Mouse (Mus musculus): ENCODE measurements around the gene Apol9a. TPM values are rescaled to one million over a fixed set of nuclear protein-coding genes. Genes with fewer than 3 reads are reported as not detected.

Apol9a gene
- polyA plus RNA-seq, 1 experiment from 2014 or later, result not detected

GRCm38 (mm10) chr15:77359486-77359885 is 51.4 kb downstream of the Apol9a start:
- no peak for ATAC-seq (ENCODE audit: insufficient number of reproducible peaks, insufficient read depth, low FRiP score, low TSS enrichment, low read depth)
- H3K9me3 ChIP-seq, result no peaks in the 10 kb centered on the region
- no peak overlapping the region for H3K9ac ChIP-seq (replicated peaks)
- no peak overlapping the region for H3K4me3 ChIP-seq (replicated peaks)
- H3K4me2 ChIP-seq, result peak overlapping the region; percentile 57; the same call in 1 of the 2 replicates
- no peak overlapping the region for H3K27ac ChIP-seq
- 69% methylated on average over 9 of the region's 9 CpGs for WGBS
- no peaks in the 10 kb centered on the region for H3K27me3 ChIP-seq
- no peaks in the 10 kb centered on the region for H3K36me3 ChIP-seq
- peaks cover 51% of the 10 kb centered on the region for H3K4me1 ChIP-seq (replicated peaks)

- Histone ChIP-seq H3K9ac (replicated peaks) (peak overlapping the region; percentile 52), H3K27ac (peak overlapping the region; percentile 53; the same call in 1 of the 2 replicates), H3K4me3 (replicated peaks) (peak overlapping the region; percentile 31), H3K4me1 (replicated peaks) (peaks cover 52% of the 10 kb centered on the region), H3K36me3 (no peaks in the 10 kb centered on the region), H3K27me3 (no peaks in the 10 kb centered on the region), H3K4me2 (peak overlapping the region; percentile 57), H3K9me3 (no peaks in the 10 kb centered on the region)
- 32% methylated on average over 6 of the region's 6 CpGs for WGBS
- ATAC-seq (ENCODE audit: insufficient number of reproducible peaks, insufficient read depth, low FRiP score, low TSS enrichment, low read depth), result no peak; the same call in 1 of the 2 replicates
Observed at GRCm38 (mm10) chr15:77359084-77359483, 51.9 kb downstream of the Apol9a start.

- H3K4me1 ChIP-seq (replicated peaks), result peaks cover 52% of the 10 kb centered on the region
- peak overlapping the region; percentile 31 for H3K4me3 ChIP-seq (replicated peaks)
Observed at GRCm38 (mm10) chr15:77358320-77359040, 52.5 kb downstream of the Apol9a start.

GRCm38 (mm10) chr15:77356248-77356810 is 54.6 kb downstream of the Apol9a start:
- H3K27me3 ChIP-seq, result no peaks in the 10 kb centered on the region
- 13% methylated on average over 11 of the region's 11 CpGs for WGBS
- peak overlapping the region; percentile 27; the same call in 1 of the 2 replicates for H3K9ac ChIP-seq (replicated peaks)
- H3K36me3 ChIP-seq, result no peaks in the 10 kb centered on the region
- no peaks in the 10 kb centered on the region for H3K9me3 ChIP-seq
- H3K4me2 ChIP-seq, result peak overlapping the region; percentile 32
- peaks cover 46% of the 10 kb centered on the region for H3K4me1 ChIP-seq (replicated peaks)
- no peak for ATAC-seq (ENCODE audit: insufficient number of reproducible peaks, insufficient read depth, low FRiP score, low TSS enrichment, low read depth)
- no peak overlapping the region for H3K4me3 ChIP-seq (replicated peaks)
- no peak overlapping the region for H3K27ac ChIP-seq

More at GRCm38 (mm10) chr15:77358320-77359040, 52.5 kb downstream of the Apol9a start:
- Histone ChIP-seq H3K27ac (peak overlapping the region; percentile 93), H3K36me3 (no peaks in the 10 kb centered on the region), H3K4me2 (peak overlapping the region; percentile 57), H3K9ac (replicated peaks) (peak overlapping the region; percentile 52), H3K9me3 (no peaks in the 10 kb centered on the region), H3K27me3 (no peaks in the 10 kb centered on the region)
- peak; percentile 97 for ATAC-seq (ENCODE audit: insufficient number of reproducible peaks, insufficient read depth, low FRiP score, low TSS enrichment, low read depth)
- WGBS, result 2% methylated on average over 25 of the region's 29 CpGs

GRCm38 (mm10) chr15:77354848-77355551 is 55.9 kb downstream of the Apol9a start:
- no peak overlapping the region for H3K27ac ChIP-seq
- no peak overlapping the region for H3K9ac ChIP-seq (replicated peaks)
- H3K27me3 ChIP-seq, result no peaks in the 10 kb centered on the region
- H3K4me1 ChIP-seq (replicated peaks), result peaks cover 46% of the 10 kb centered on the region
- no peak for ATAC-seq (ENCODE audit: insufficient number of reproducible peaks, insufficient read depth, low FRiP score, low TSS enrichment, low read depth)
- WGBS, result 80% methylated on average over 6 of the region's 6 CpGs
- H3K4me2 ChIP-seq, result no peak overlapping the region
- H3K36me3 ChIP-seq, result no peaks in the 10 kb centered on the region
- H3K4me3 ChIP-seq (replicated peaks), result no peak overlapping the region
- no peaks in the 10 kb centered on the region for H3K9me3 ChIP-seq

- H3K9me3 ChIP-seq, result no peaks in the 10 kb centered on the region
- ATAC-seq (ENCODE audit: insufficient number of reproducible peaks, insufficient read depth, low FRiP score, low TSS enrichment, low read depth), result no peak
- no peak overlapping the region for H3K4me3 ChIP-seq (replicated peaks)
- H3K9ac ChIP-seq (replicated peaks), result no peak overlapping the region
- H3K27ac ChIP-seq, result no peak overlapping the region
- peaks cover 44% of the 10 kb centered on the region for H3K4me1 ChIP-seq (replicated peaks)
- H3K27me3 ChIP-seq, result no peaks in the 10 kb centered on the region
- WGBS, result 68% methylated on average over 4 of the region's 4 CpGs
- no peaks in the 10 kb centered on the region for H3K36me3 ChIP-seq
- H3K4me2 ChIP-seq, result no peak overlapping the region
Observed at GRCm38 (mm10) chr15:77354496-77354847, 56.5 kb downstream of the Apol9a start.

Other genes starting within 250 kb of the Apol9a start
- 78.4 and 79.3 TPM in 2 replicates for gene Rbfox2, start 104.1 kb downstream of the Apol9a start, polyA plus RNA-seq (2016; fragmentation: Nextera tagmentation; extraction: Ambion mirVana)
- not detected in 2 replicates for gene Apol7a, start 12.0 kb downstream of the Apol9a start, polyA plus RNA-seq (2016; fragmentation: Nextera tagmentation; extraction: Ambion mirVana)
- gene Apol7b, start 36.4 kb upstream of the Apol9a start, polyA plus RNA-seq (2016; fragmentation: Nextera tagmentation; extraction: Ambion mirVana), result not detected in 2 replicates
- not detected in 2 replicates for gene Apol10a, start 65.9 kb upstream of the Apol9a start, polyA plus RNA-seq (2016; fragmentation: Nextera tagmentation; extraction: Ambion mirVana)
- not detected in 2 replicates for gene Apol11a, start 97.1 kb upstream of the Apol9a start, polyA plus RNA-seq (2016; fragmentation: Nextera tagmentation; extraction: Ambion mirVana)
- not detected in 2 replicates for gene Apol7c, start 122.2 kb upstream of the Apol9a start, polyA plus RNA-seq (2016; fragmentation: Nextera tagmentation; extraction: Ambion mirVana)
- gene 1700025B11Rik, start 150.8 kb upstream of the Apol9a start, polyA plus RNA-seq (2016; fragmentation: Nextera tagmentation; extraction: Ambion mirVana), result not detected in 2 replicates
- gene Apol10b, start 185.0 kb upstream of the Apol9a start, polyA plus RNA-seq (2016; fragmentation: Nextera tagmentation; extraction: Ambion mirVana), result not detected in 2 replicates
- not detected in 2 replicates for gene Gm36245, start 188.1 kb upstream of the Apol9a start, polyA plus RNA-seq (2016; fragmentation: Nextera tagmentation; extraction: Ambion mirVana)
- not detected in 2 replicates for gene Apol11b, start 232.2 kb upstream of the Apol9a start, polyA plus RNA-seq (2016; fragmentation: Nextera tagmentation; extraction: Ambion mirVana)